Mouse (Mus musculus) left cerebral cortex, adult 2 months (tissue): ENCODE data around the gene Hist1h3g. TPM values are rescaled to one million over a fixed set of nuclear protein-coding genes. Genes with fewer than 3 reads are reported as not detected.
"Not testable (repeated sequence)": the region's sequence is repeated elsewhere in the genome, so short reads cannot be mapped to it uniquely, and the experiment has no call there.

Experiments
- DNase-seq, 2 experiments: peaks; one replicate each; pipeline ENCODE4 v3.0.0; 2021 to 2022; ENCODE audit warnings: low spot score in 2 of 2, mixed read lengths in 1 of 2; ENCODE audit errors: extremely low spot score in 1 of 2
- H3K27ac ChIP-seq: fragments of 200-600 bp; 2 replicates; pipeline ENCODE4 v1.8.1; 2022
- H3K4me3 ChIP-seq: fragments of 200-600 bp; 2 replicates; pipeline ENCODE4 v1.8.1; 2022
- CTCF ChIP-seq: fragments of 200-600 bp; IDR thresholded peaks from 2 replicates; pipeline ENCODE4 v1.8.1; 2022; ENCODE audit warnings: antibody characterized with exemption, mild to moderate bottlenecking, moderate library complexity
- intact Hi-C: fragments of 180-260 bp; cut with DNase I; formaldehyde crosslinking; loops from one replicate; pipeline ENCODE4 v1.15.1; 2025
- long read RNA-seq, 2 experiments: library from polyadenylated mRNA; stranded (forward); transcript quantifications; one replicate each; pipeline ENCODE4 v2.0.0; 2021; ENCODE audit warnings: borderline mapping rate in 2 of 2
- total RNA-seq, 2 experiments: library from RNA; stranded (reverse); gene quantifications; 2 replicates each; pipeline ENCODE4 v1.2.3; 2021

The Hist1h3g gene
- 1 to 10 TPM; 2.6 to 5.1 TPM for total RNA-seq
- long read RNA-seq, experiment 1: 0 reads
- long read RNA-seq, experiment 2: 0 reads

DNA sequence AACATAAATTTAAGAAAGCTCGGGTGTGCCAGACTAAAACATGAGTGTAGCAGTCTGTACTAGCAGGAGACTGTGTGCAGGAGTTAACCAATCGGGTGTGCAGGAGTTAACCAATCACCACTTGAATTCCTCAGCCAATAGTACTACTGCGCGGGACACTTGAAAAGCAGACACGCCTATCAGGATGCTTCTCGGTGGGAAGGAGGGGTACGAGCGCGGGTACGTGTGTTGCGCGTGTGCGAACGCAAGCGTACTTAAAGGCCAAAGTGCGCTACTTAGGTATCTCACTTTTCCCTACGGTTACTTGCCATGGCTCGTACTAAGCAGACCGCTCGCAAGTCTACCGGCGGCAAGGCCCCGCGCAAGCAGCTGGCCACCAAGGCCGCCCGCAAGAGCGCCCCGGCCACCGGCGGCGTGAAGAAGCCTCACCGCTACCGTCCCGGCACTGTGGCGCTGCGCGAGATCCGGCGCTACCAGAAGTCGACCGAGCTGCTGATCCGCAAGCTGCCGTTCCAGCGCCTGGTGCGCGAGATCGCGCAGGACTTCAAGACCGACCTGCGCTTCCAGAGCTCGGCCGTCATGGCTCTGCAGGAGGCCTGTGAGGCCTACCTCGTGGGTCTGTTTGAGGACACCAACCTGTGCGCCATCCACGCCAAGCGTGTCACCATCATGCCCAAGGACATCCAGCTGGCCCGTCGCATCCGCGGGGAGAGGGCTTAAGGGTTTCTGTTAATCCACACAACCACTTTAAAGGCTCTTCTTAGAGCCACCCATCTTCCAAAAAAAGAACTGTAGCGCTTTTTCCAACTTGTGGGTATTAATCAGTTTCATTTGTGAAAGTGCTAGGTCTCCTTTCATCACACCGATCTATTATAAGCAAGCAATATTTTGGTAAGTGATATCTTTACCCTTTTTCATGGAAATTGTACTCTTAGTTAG is at the start of gene Hist1h3g:
Gene Hist1h3g, plus strand, starts transcription at position 286 of the 939 bp plus-strand sequence.
- H3K27ac ChIP-seq: not testable (repeated sequence)
- TF ChIP-seq CTCF: peak; percentile 4; the same call in 1 of the 2 replicates
- H3K4me3 ChIP-seq: peak within 1 kb of the TSS; percentile 48
- peak; percentile 86 to 87 for DNase-seq
- intact Hi-C loops: loop anchor here (10.0 kb wide), 1 partner anchor 1711 kb away; no protein-coding TSS in a partner anchor

DNA sequence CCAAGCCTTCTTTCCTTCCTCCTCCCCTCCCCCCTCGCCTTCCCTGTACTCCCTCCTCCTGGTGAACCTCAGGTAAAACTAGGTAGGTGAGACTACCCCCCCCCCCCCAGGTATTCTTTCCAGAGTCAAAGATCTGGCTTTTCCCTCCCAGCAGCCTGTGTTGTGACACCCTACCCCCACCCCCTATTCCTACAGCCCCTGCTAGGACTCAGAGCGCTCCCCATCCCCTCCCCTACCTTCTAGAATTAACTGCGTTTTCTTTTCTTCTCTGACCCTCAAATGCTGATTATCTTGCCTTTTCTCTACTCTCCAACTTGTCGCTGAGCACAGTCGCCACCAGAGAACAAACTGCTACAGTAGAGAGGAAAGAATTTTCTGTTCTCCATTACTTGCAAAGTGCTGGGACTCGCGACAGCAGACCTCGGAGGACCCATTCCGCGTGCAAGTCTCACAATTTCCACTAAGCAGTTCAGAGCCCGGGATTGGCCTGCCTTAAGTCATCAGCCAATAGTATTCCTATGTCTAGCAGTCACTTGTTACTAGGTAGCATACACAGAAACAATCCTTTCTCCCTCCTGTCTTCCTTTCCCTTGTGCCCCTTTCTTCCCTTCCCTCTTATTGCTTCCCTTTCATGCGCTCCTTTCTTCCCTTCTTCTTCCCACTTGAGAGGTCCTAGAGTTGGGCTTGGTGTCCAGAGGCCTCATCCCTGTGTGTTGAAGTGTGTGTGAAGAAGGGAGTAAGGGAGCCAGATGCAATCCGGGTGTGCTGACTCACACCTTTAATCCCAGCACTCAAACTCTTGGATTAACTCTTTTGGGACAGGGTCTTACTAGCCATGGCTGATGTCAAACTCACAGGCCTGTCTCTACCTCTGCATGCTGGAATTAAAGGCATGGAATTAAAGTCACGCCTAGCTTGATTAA is 46.6 kb upstream of the Hist1h3g start, which contains the start of gene Btn2a2:
Gene Btn2a2, minus strand, starts transcription at position 458 of the 923 bp plus-strand sequence.
- Histone ChIP-seq H3K27ac (no peak within 1 kb of the TSS), H3K4me3 (peak within 1 kb of the TSS; percentile 41)
- intact Hi-C loops: no loop called here
- DNase-seq: peak; percentile 52 to 71
- no peak for TF ChIP-seq CTCF

- no peak for DNase-seq
- intact Hi-C loops: no loop called here
- TF ChIP-seq CTCF: no peak
These were observed 44.4 kb upstream of the Hist1h3g start for GRCm38 (mm10) chr13:23490863-23491262.

GRCm38 (mm10) chr13:23491263-23491662 is 44.0 kb upstream of the Hist1h3g start:
- intact Hi-C loops: no loop called here
- Histone ChIP-seq H3K27ac (no peak overlapping the region), H3K4me3 (no peak overlapping the region)
- no peak for DNase-seq
- no peak for TF ChIP-seq CTCF

More at GRCm38 (mm10) chr13:23490863-23491262, 44.4 kb upstream of the Hist1h3g start:
- Histone ChIP-seq H3K27ac (no peak overlapping the region), H3K4me3 (no peak overlapping the region)

DNA sequence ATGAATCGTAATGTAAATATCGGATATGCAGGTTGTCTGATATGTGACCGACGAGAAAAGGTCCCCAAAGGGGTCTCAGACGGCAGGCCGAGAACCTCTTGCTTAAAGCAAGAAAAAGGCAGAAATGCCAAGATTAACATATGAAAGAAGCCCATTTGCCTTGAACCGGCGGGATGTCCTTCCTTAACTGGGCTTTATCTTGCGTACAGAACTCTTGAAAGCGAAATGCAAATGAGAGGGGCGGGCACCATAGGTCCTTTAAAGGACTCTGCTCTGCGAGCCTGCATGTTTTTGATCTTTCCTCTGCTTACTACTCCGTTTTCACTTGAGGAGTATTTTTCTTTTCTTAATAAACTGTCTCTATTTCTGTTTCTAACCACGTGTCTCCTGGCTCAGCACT is 43.2 kb upstream of the Hist1h3g start:
- TF ChIP-seq CTCF: no peak
- H3K4me3 ChIP-seq: no peak overlapping the region
- no peak overlapping the region for H3K27ac ChIP-seq
- intact Hi-C loops: no loop called here
- DNase-seq: no peak

- intact Hi-C loops: no loop called here
These were observed 39.7 kb upstream of the Hist1h3g start for GRCm38 (mm10) chr13:23495526-23495925.

DNA sequence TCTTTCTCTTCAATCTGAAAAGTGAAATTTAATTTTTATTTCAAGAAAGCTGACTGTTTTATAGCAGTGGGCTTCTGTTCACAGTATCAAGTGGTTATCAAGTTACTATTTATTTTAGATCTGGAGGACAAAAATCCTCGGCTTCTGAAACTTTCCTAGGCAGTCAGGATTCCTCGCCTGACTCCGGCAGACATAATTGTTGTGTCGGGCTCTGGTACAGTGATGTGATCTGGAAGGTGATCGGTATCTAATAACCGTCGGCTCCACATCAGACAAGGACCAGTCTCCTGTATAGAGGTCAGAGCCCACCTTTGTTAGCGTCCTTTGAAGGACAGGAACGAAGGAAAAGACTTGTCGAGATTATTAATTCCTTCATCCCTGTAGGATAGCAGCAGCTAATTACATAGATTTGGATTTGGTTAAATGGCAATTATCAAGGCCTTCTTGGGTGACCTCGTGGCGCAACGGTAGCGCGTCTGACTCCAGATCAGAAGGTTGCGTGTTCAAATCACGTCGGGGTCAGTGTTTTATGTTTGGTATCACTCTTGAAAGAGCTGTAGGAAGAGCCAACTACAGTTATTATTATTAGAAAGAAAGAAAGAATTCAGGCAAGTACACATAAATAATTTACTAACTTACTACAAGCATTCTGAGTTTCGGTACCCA is 37.4 kb upstream of the Hist1h3g start:
- intact Hi-C loops: no loop called here
- peak; percentile 49 for DNase-seq
- Histone ChIP-seq H3K27ac (no peak overlapping the region), H3K4me3 (peak overlapping the region; percentile 31; the same call in 1 of the 2 replicates)
- TF ChIP-seq CTCF: no peak

More at GRCm38 (mm10) chr13:23495526-23495925, 39.7 kb upstream of the Hist1h3g start:
- no peak for TF ChIP-seq CTCF
- H3K4me3 ChIP-seq: no peak overlapping the region
- H3K27ac ChIP-seq: no peak overlapping the region
- DNase-seq: no peak

- intact Hi-C loops: no loop called here
- no peak for DNase-seq
- TF ChIP-seq CTCF: no peak
- peak overlapping the region; percentile 31; the same call in 1 of the 2 replicates for H3K4me3 ChIP-seq
- H3K27ac ChIP-seq: no peak overlapping the region
These were observed 36.6 kb upstream of the Hist1h3g start for GRCm38 (mm10) chr13:23498653-23499052.

GRCm38 (mm10) chr13:23499943-23500342 is 35.3 kb upstream of the Hist1h3g start:
- DNase-seq: no peak
- intact Hi-C loops: loop anchor here (2.0 to 5.0 kb wide), 2 partner anchors 17 to 48 kb away; no protein-coding TSS in a partner anchor
- H3K4me3 ChIP-seq: no peak overlapping the region
- no peak overlapping the region for H3K27ac ChIP-seq
- no peak for TF ChIP-seq CTCF

- intact Hi-C loops: loop anchor here (2.0 to 5.0 kb wide), 2 partner anchors 16 to 48 kb away; no protein-coding TSS in a partner anchor
These were observed 34.6 kb upstream of the Hist1h3g start for GRCm38 (mm10) chr13:23500424-23501200.

More at GRCm38 (mm10) chr13:23500424-23501200, 34.6 kb upstream of the Hist1h3g start:
- DNase-seq: peak; percentile 79 to 85
- no peak overlapping the region for H3K27ac ChIP-seq
- no peak for TF ChIP-seq CTCF
- no peak overlapping the region for H3K4me3 ChIP-seq
